Mouse (Mus musculus) ES-Bruce4 (cell line): Measurements from ENCODE around the gene Gm43518.

Experiments used
- CTCF ChIP-seq: IDR thresholded peaks from one replicate; pipeline ENCODE4 v1.8.1; 2011; ENCODE audit warnings: low read depth, low read length
- EP300 ChIP-seq: IDR thresholded peaks from 2 replicates; pipeline ENCODE4 v1.6.1; 2011; ENCODE audit warnings: low read depth, low read length; ENCODE audit not compliant: insufficient read depth

DNA sequence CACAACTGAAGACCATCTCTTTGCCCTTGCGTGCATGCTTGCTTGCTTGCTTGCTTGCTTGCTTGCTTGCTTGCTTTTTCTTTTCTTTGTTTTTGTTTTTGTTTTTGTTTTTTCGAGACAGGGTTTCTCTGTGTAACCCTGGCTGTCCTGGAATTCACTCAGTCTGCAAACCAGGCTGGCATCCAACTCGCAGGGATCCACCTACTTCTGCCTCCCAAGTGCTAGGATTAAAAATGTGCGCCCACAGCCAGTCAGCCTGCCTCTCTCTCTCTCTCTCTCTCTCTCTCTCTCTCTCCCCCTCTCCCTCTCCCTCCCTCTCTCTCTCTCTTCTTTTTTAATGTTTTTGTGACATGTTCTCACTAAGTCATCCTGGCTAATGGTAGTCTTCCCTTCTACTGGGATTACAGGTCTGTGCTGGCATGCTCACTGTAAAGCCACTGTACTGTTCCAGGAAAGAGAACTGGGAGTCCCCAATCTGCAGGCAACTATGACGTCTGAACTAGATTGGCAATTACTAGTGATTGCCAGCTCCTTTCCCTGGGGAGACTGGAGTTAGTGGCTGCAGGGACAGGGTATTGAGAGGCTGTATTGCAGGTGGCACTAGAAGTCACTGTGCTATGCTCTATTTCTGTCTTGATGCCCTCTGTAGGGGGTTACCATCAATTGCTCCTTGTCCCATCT is 25.3 kb downstream of the Gm43518 start:
- TF ChIP-seq CTCF = no peak
- TF ChIP-seq EP300 = no peak
